Mouse (Mus musculus) megakaryocyte-erythroid progenitor cell, adult 5-6 weeks (primary cell): ENCODE measurements around the gene Lbhd2. TPM values are rescaled to one million over a fixed set of nuclear protein-coding genes. Genes with fewer than 3 reads are reported as not detected.

ENCODE experiments used
- ATAC-seq: replicated peaks from 2 replicates; pipeline ENCODE4 v1.8.0; 2016; ENCODE audit warnings: mild to moderate bottlenecking, inconsistent platforms; ENCODE audit not compliant: severe bottlenecking, poor library complexity, low FRiP score, low TSS enrichment
- total RNA-seq, 2 experiments: library from RNA; stranded (forward) in 1 of 2; stranded (reverse) in 1 of 2; fragments of 200-1000, 215-1000 nt in 1 of 2; fragments of >200 nt in 1 of 2; fragmentation: Nextera tagmentation in 1 of 2; gene quantifications; 2 replicates each; pipeline ENCODE4 v1.2.3; 2014 to 2017

The Lbhd2 gene
- total RNA-seq, 2 experiments from 2014 or later, result not detected

DNA sequence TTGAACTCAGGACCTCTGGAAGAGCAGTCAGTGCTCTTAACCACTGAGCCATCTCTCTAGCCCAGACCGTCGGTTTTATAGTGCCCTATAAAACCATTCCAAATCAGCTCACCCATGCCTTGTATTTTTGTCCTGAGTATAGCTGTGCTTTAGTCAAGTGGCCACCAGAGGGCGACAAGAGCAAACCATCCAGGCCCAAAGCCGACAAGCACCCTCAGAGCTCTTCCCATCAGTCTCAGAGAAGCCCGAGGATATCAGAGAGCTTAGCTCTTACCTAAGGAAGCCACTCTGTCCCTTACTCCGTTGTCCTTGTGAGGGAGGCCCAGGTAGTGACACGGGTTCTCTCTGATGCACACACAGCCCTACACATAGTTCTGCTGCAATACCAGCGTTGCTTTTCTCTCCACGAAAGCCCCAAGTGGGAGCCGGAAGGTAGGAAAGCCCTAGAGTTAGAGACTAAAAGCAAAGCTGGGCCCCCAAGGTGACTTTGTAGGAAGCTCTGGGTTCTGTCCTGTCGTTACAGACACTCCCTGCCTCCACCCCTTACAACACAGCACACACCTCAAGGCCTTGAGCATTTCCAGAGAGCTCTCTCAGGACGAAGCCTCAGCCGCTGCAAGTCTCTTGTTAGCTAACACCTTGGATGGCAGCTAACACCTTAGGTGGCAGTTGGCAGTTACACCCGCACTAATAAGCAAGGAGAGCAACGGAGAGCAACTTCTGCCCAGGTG is 5.0 kb upstream of the Lbhd2 start:
- peak; percentile 86 for ATAC-seq

DNA sequence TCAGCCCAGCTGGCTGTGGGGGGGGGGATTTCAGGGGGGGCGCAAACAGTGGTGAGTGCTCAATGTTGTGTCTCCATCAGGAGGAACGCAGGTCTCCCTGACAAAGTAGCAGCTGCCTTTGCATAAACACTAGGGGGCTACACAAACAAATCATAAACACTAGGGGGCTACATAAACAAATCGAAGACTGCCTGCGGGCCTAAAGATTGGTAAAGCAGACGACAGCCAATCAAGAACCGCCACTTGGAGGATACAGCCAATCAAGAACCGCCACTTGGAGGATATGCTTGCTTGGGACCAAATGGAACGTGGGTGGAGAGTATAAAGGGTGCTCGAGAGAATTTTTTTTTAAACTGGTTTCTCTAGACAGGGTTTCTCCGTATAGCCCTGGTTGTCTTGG is 1.7 kb upstream of the Lbhd2 start:
- no peak for ATAC-seq

DNA sequence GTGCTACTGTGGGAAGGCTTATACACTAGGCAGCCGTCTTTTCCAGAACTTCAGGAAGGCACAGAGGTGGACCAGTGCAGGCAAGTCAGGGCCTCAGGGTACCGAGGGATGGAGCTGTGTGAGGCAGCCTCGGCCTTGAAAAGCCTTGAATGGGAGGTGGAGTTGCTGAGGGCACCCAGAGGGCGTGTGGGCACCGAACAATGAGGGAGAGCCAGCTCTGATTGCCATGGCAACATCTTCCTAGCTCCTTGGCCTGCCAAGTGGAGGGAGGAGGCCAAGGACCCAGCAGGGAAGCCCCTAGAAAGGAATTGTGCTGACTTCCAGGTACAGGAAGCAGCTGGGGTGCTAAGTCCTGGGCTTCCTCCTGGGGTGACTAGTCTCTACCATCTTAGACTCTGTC is 3.0 kb downstream of the Lbhd2 start:
- ATAC-seq, result no peak

DNA sequence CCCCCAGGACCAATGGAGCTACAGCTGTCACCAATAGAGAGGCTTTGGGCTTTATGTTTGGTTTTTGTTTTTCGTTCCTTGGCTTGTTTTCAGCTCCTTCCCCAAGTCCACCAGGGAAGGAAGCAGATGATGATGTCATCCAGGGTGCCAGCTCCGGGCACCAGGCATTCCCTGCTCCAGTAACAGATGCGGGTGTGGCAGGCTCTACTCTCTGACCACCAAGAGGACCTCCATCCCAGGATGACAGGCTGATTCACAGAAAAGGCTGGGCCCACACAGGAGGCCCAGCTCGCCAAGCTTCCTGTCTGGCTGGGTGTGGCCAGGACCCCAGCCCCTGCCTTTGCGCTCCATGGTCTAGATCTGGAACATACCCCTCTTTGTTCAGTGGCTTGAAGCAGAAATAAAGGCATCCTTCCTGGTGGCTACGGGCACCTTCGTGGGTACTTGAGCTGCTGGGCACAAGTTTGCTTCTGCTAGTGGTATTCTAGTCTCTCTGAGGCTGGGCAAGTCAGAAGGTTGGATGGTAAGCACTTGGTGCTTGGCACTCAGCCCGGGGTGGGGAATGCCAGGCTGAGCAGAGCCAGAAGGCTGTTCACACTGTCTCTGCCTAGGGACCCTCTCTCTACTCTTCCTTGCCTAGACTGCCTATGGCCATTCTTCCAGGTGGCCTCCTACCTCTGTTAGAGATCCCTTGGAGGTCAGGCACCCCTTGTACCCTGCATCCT is 5.2 kb downstream of the Lbhd2 start:
- no peak for ATAC-seq

DNA sequence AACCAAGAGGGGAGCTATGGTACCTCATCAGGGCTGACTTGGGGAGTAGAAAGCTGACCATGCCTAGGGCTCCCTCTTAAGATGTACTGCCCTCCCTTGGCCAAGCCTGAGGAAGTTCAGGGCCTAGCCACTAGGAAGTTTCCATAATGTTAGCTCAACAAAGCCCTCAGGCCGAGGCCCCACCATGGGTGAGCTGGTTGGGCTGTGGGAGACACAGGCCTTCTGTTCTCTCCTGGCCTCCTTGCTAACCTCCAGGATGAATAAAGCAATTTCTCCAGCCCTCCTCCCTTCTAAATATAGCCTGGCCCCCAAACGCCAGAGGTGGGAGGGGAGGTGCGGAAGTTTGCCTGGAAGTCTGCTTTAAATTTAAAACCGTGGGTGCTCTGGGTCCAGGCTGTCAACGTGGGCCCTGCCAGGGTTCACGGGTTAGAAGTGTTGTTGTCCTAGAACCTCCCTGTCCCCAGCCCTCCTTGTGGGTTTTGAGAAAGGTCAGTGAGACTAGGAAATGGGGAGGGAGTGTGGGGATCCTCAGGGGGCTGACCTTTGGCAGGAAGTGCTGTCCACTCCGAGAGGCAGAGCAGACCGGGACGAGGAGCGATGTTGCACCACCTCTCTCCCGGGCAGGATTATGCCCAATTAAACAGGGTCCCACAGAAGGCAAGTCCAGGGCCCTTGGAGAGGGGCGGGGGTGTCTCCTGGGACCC is 6.1 kb downstream of the Lbhd2 start:
- no peak for ATAC-seq

DNA sequence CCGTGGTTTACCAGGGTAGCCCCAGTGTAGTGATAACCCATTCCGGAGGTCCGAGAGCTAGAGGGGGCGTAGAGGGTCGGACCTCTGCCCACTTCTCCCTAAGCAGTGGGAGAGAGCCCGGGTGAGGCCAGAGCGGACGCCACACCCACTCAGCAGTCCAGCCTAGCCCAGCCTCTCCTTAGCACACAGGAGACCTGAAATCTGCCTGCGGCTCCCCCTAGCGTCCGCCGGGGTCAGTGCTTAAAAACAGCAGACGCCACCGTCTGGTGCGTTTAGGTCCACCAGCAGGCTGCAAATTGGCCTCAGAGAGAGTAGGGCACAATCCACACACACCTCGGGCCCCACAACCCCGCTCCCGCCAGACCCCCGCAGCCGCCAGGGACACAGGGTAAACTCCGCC is 6.7 kb downstream of the Lbhd2 start:
- peak; percentile 94 for ATAC-seq

DNA sequence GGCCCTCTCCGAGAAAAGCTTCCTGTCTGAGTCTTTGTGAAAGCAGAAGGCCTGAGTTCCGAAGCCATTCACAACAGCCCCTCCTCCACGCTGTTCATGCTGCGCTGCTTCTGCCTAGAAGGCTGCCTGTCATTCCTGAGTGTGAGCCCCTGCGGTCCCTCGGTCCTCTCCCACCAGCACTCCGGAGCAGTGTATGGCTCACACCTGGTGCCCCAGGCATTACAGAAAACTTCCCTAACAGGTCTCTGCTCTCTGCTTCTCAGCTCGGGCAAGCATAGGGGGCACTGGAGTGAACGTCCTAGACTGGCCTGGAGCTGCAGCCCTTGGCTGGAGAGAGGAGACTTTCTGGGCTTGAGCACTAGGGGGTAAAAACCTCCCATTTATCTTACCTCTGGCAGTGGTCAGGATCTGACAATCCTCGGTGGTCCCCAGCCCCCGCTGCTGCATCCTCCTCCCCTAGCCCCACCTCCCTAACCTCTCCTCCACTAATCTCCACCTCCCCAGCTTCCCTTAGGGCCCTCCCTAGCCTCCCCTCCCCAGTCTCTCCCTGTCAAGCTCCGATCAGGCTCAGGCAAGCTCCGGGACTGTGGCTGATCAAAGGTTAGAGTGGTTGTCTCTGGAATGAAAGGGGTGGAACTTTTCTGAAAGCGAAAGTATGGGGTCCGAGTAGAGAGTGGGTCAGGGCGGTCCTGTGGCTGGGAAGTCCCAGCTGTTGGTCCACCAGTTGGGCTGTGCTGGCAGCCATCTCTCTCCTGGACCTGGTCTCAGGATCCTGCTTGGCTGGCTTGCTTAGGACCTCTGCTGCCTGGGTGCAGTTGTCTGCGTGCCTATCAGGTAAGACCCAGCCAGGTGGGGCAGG is 10.5 kb downstream of the Lbhd2 start, which contains the start of gene Exoc3l4:
Exoc3l4 (plus strand) TSS at position 97 of the 859 bp plus-strand sequence.
- no peak for ATAC-seq

DNA sequence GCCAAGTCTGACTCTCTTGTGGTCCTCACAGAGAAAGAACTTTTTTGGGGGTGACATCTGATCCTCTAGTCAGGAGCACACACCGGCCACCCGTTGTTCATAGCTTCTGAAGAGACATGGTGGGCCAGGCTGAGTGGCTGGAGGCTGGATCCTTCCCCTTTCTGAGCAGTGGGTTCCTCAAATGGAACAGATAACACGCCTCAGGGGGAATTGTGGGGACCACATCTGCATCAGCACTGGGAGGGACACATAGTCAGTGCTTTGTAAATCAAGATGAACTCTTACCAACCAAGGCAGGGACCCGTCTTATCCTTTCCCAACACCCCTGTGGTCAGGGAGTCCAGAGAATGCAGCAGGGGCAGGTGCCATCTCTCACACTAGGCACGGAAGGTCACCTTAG is 13.3 kb downstream of the Lbhd2 start:
- no peak for ATAC-seq

DNA sequence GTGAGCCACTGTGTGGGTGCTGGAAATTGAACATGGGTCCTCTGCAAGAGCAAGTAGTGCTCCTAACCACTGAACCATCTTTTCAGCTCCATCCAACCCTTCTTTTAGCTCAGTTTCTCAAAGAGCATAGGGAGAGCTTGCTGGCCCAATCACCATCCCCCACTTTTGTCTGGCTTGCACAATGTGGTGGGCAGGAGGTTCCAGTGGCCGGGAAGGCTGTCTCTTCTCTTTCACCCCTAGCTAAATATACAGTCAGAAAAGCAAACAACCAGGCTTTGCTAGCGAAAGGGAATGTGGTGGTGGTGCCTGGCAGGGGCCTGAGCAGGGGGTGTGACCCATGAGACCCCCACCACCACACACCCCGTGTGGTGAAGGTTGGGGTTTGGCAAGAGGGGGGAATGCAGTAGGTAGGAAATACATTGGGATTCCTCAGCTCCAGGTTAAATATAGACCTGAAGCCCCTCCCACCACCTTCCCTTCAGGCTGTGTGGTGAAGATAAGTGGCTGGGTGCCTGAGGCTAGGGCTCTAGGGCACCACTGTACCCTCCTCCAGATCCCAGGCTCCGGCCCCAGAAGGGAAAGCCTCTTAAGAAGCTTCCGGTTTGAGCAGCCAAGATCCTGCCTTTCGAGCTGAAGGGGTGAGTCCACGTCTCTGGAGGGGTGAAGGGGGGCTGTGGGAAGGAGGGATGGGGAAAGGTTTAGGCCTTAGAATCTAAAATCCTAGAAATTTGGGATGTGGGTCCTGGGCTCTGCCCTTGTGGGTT is 14.5 kb downstream of the Lbhd2 start:
- ATAC-seq, result no peak

DNA sequence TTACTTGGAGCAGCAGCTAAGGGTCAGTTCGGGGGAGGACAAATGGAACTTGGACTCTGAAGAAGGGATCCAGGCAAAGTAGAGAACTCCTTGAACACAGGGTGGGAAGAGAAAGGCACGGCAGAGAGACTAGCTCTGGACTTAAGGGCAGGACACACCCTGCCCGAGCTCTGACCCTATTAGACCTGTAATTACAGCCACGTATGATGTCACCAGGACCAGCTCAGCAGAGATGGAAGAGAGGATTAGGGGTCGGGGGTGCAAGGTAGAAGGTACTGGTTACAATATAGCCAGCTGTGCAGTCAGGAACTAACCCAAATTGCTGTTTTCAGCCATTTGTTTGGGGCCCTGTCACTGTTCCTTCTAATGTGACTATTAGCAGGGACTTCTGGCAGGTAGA is 16.2 kb downstream of the Lbhd2 start:
- no peak for ATAC-seq

DNA sequence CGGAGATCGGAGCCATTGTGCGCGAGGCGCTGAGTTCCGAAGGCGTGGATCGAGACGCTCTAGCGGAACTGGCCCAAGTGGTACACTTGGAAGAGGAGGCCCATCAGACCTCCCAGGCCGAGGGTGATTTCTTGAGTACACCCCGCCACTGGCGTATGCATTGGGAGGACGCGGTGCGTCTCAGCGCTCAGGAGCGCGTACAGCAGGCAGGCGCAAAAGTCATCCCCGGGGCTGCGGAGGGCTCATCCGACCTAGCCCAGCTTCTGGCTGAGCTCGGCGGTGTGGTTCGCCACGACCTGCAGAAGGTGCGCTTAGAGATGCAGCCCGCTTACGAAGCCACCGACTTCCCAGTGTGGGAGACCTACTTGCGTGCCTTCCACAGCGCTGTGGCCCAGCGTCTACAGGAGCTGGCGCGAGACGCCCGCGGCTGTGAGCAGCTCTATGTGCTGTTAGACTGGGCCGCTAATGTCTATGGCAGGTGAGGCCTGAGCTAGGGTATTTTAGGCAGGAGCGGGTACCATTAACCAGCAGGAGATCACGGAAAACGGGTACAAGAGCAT is 17.0 kb downstream of the Lbhd2 start:
- ATAC-seq, result no peak

DNA sequence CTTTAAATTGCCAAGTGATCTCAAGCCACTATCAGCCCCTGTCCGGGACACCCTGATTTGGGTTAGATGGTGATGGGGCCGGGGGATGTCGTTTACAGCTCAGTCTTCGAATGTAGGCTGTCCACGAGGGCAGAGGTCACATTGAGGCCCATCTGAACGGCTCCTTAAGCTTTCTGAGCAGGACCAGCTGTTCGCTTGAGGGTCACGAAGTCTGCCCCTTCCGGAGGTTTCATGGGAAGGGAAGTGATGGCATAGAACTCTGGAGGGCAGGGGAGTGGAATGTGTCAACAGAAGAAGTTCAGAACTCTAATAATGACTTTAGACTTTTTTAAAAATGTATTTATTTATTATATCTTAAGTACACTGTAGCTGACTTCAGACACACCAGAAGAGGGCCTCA is 17.9 kb downstream of the Lbhd2 start:
- ATAC-seq, result no peak

DNA sequence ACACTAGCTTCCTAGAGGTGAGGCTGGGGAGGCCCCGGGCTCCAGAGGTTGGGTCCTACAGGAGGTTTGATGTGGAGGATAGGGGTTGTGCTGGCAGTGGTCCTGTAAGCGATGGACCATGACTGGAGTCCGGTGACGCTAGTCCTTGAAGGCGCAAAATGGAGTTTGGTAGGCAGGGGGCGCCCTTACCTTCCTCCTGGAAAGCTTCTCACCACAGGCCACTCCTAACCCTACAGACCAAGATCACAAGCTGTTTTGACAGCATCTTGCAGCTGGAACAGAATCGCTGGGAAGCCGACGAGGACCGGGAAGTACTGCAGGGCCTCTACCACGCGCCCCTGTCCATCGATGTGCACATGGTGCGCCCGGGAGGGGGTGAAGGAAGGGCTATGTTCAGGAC is 18.6 kb downstream of the Lbhd2 start:
- ATAC-seq, result peak; percentile 56

DNA sequence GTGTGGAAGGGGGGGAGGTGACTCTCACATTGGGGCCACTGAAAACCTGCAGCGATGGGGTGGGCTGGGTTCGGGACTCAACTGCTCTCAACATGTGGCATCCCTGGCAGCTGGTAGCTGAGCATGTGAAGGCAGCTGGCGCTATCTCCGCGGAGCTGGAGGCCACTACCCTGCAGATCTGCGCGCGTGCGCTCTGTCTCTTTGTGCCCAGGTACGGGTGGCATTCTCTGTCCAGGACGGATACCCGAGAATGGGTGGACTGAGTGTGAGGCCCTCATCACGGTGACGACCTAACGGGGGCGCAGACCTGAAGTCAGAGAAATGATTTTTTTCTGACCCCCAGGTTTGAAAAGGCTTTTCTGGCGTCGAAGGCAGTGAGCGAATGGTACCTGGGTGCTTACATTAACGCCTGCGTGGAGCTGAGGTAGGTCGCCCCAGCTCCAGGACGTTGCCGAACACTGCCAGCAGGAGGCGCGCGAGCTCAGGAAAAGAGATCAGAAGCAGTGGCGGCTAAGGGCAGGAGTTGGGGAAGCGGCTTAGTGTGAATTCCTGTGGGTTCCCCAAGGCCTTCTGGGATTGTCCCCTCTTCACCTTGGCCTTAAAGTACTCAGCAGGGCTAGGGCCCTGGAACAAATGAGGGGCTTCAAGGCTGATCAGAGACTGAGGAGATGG is 19.3 kb downstream of the Lbhd2 start:
- peak; percentile 58 for ATAC-seq

DNA sequence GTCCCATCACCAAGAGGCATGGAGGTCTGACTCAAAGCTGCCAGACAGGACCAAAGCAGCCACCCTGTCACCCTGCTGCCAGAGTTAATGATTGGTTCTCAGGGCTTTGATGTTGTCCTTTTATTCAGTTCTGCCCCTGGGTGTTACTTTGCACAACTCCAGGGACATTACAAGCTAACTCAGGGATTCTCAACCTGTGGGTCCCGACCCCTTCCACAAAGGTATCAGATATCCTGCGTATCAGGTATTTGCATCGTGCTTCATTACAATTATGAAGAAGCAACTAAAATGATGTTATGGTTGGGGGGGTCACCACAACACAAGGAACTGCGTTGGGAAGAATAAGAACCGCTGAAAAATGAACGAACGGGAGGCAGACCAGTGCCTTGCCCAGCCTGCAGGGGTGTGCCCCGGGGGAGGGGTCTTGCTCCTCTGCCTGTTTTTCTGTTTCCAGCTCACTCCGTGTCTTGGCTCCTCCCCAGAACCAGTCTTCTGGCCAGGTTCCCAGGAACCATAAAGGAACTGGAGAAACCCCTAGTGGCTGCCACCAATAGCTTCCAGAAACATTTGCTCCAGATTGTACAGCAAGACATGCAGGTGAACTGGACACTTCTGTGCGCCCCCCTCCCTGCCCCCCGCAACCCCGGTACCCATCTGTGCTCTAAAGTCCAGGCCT is 21.0 kb downstream of the Lbhd2 start:
- no peak for ATAC-seq

DNA sequence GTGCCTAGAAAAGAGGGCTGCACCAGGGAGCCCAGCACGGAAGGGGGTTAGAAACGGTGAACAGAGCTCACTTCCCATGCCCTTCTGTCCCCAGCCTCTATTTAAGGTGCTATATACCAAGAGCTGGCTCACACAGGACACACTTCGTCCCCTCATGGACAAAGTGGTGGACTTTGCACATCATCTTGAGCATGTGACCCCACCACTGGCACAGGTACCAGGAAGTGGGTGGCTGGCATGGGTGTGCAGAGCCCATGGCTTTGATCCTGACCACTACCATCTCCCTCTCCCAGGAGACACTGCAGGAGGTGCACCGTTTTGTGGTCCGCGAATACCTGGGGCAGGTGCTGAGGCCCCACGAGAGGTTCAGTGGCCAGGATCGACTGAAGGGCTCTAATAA is 21.8 kb downstream of the Lbhd2 start:
- no peak for ATAC-seq
